Mouse (Mus musculus): Measurements from ENCODE around the gene Nhej1. TPM values are rescaled to one million over a fixed set of nuclear protein-coding genes. Genes with fewer than 3 reads are reported as not detected.

Nhej1 gene
- polyA plus RNA-seq, 1 experiment from 2014 or later, result 12.7 TPM

GRCm38 (mm10) chr1:75142301-75143261 lies 17.6 kb upstream of the Nhej1 start, which contains the start of the genes Cnppd1 and Retreg2:
TSS of gene Cnppd1 (minus strand) at chr1:75142711.
TSS of gene Retreg2 (plus strand) at chr1:75142778.
- peaks cover 32% of the 10 kb centered on the region for H3K4me1 ChIP-seq
- no peaks in the 10 kb centered on the region for H3K27me3 ChIP-seq
- peak within 1 kb of the TSS; percentile 88 for H3K4me3 ChIP-seq
- peak within 1 kb of the TSS; percentile 96 for H3K27ac ChIP-seq
- peak; percentile 87 for ATAC-seq (ENCODE audit: low FRiP score, low read depth)
- no peaks in the 10 kb centered on the region for H3K9me3 ChIP-seq
- peak within 1 kb of the TSS; percentile 92 for H3K9ac ChIP-seq
- H3K4me2 ChIP-seq (replicated peaks), result peak within 1 kb of the TSS; percentile 95
- under 1% methylated on average over 83 of the region's 91 CpGs for WGBS
- H3K36me3 ChIP-seq, result peaks cover 60% of the 10 kb centered on the region

GRCm38 (mm10) chr1:75141486-75142190 lies 16.6 kb upstream of the Nhej1 start:
- H3K9ac ChIP-seq, result peak overlapping the region; percentile 92
- peak overlapping the region; percentile 95 for H3K4me2 ChIP-seq (replicated peaks)
- H3K9me3 ChIP-seq, result no peaks in the 10 kb centered on the region
- H3K27ac ChIP-seq, result peak overlapping the region; percentile 96
- H3K4me1 ChIP-seq, result peaks cover 32% of the 10 kb centered on the region
- under 1% methylated on average over 53 of the region's 53 CpGs for WGBS
- H3K4me3 ChIP-seq, result peak overlapping the region; percentile 88
- peaks cover 60% of the 10 kb centered on the region for H3K36me3 ChIP-seq
- no peaks in the 10 kb centered on the region for H3K27me3 ChIP-seq
- peak; percentile 10; the same call in 1 of the 2 replicates for ATAC-seq (ENCODE audit: low FRiP score, low read depth)

- Histone ChIP-seq H3K4me3 (peak overlapping the region; percentile 88), H3K4me1 (peaks cover 32% of the 10 kb centered on the region), H3K27me3 (no peaks in the 10 kb centered on the region), H3K9me3 (no peaks in the 10 kb centered on the region), H3K27ac (peak overlapping the region; percentile 96; the same call in 1 of the 2 replicates), H3K9ac (peak overlapping the region; percentile 92), H3K4me2 (replicated peaks) (peak overlapping the region; percentile 95), H3K36me3 (peaks cover 60% of the 10 kb centered on the region)
- ATAC-seq (ENCODE audit: low FRiP score, low read depth), result no peak
- WGBS, result 53% methylated on average over 4 of the region's 4 CpGs
Measured at GRCm38 (mm10) chr1:75140601-75141190, 15.7 kb upstream of the Nhej1 start.

GRCm38 (mm10) chr1:75138448-75138847 lies 13.4 kb upstream of the Nhej1 start:
- no peak overlapping the region for H3K4me3 ChIP-seq
- no peak overlapping the region for H3K27ac ChIP-seq
- peaks cover 21% of the 10 kb centered on the region for H3K4me1 ChIP-seq
- no peak overlapping the region for H3K4me2 ChIP-seq (replicated peaks)
- no peak overlapping the region for H3K9ac ChIP-seq
- no peaks in the 10 kb centered on the region for H3K27me3 ChIP-seq
- 91% methylated on average over 2 of the region's 2 CpGs for WGBS
- peaks cover 47% of the 10 kb centered on the region for H3K36me3 ChIP-seq
- H3K9me3 ChIP-seq, result no peaks in the 10 kb centered on the region
- no peak for ATAC-seq (ENCODE audit: low FRiP score, low read depth)

- Histone ChIP-seq H3K4me1 (peaks cover 17% of the 10 kb centered on the region), H3K36me3 (peaks cover 47% of the 10 kb centered on the region), H3K9me3 (no peaks in the 10 kb centered on the region), H3K27ac (no peak overlapping the region), H3K4me2 (replicated peaks) (no peak overlapping the region), H3K9ac (no peak overlapping the region), H3K4me3 (no peak overlapping the region), H3K27me3 (no peaks in the 10 kb centered on the region)
- ATAC-seq (ENCODE audit: low FRiP score, low read depth), result no peak
- 54% methylated on average over 3 of the region's 3 CpGs for WGBS
Measured at GRCm38 (mm10) chr1:75136730-75137129, 11.7 kb upstream of the Nhej1 start.

- H3K9me3 ChIP-seq, result no peaks in the 10 kb centered on the region
- peaks cover 47% of the 10 kb centered on the region for H3K36me3 ChIP-seq
- no peak overlapping the region for H3K4me3 ChIP-seq
- WGBS, result 62% methylated on average over 6 of the region's 6 CpGs
- H3K27me3 ChIP-seq, result no peaks in the 10 kb centered on the region
- H3K9ac ChIP-seq, result no peak overlapping the region
- no peak overlapping the region for H3K27ac ChIP-seq
- no peak for ATAC-seq (ENCODE audit: low FRiP score, low read depth)
- H3K4me1 ChIP-seq, result peaks cover 16% of the 10 kb centered on the region
- H3K4me2 ChIP-seq (replicated peaks), result no peak overlapping the region
Measured at GRCm38 (mm10) chr1:75136293-75136692, 11.3 kb upstream of the Nhej1 start.

GRCm38 (mm10) chr1:75133421-75134207 lies 8.6 kb upstream of the Nhej1 start, which contains the start of gene Slc23a3:
TSS of gene Slc23a3 (minus strand) at chr1:75133890.
- Histone ChIP-seq H3K4me3 (no peak within 1 kb of the TSS), H3K27me3 (no peaks in the 10 kb centered on the region), H3K36me3 (peaks cover 36% of the 10 kb centered on the region), H3K4me2 (replicated peaks) (no peak within 1 kb of the TSS), H3K27ac (no peak within 1 kb of the TSS), H3K4me1 (no peaks in the 10 kb centered on the region), H3K9ac (no peak within 1 kb of the TSS), H3K9me3 (no peaks in the 10 kb centered on the region)
- ATAC-seq (ENCODE audit: low FRiP score, low read depth), result no peak
- 64% methylated on average over 12 of the region's 12 CpGs for WGBS

GRCm38 (mm10) chr1:75128641-75129040 lies 3.6 kb upstream of the Nhej1 start:
- no peak overlapping the region for H3K4me2 ChIP-seq (replicated peaks)
- H3K27me3 ChIP-seq, result no peaks in the 10 kb centered on the region
- H3K27ac ChIP-seq, result no peak overlapping the region
- H3K36me3 ChIP-seq, result no peaks in the 10 kb centered on the region
- peaks cover 7% of the 10 kb centered on the region for H3K4me1 ChIP-seq
- ATAC-seq (ENCODE audit: low FRiP score, low read depth), result no peak
- no peak overlapping the region for H3K9ac ChIP-seq
- H3K4me3 ChIP-seq, result no peak overlapping the region
- WGBS, result 74% methylated on average over 3 of the region's 3 CpGs
- no peaks in the 10 kb centered on the region for H3K9me3 ChIP-seq

- Histone ChIP-seq H3K36me3 (no peaks in the 10 kb centered on the region), H3K9ac (no peak overlapping the region), H3K4me1 (peaks cover 7% of the 10 kb centered on the region), H3K27ac (peak overlapping the region; percentile 95; the same call in 1 of the 2 replicates), H3K27me3 (no peaks in the 10 kb centered on the region), H3K4me2 (replicated peaks) (peak overlapping the region; percentile 61), H3K4me3 (peak overlapping the region; percentile 58), H3K9me3 (no peaks in the 10 kb centered on the region)
- ATAC-seq (ENCODE audit: low FRiP score, low read depth), result no peak
- 38% methylated on average over 5 of the region's 5 CpGs for WGBS
Measured at GRCm38 (mm10) chr1:75125418-75125817, 418 bp upstream of the Nhej1 start.

- Histone ChIP-seq H3K4me1 (peaks cover 7% of the 10 kb centered on the region), H3K36me3 (no peaks in the 10 kb centered on the region), H3K9ac (no peak overlapping the region), H3K4me3 (no peak overlapping the region), H3K27ac (no peak overlapping the region), H3K9me3 (no peaks in the 10 kb centered on the region), H3K4me2 (replicated peaks) (no peak overlapping the region), H3K27me3 (no peaks in the 10 kb centered on the region)
- ATAC-seq (ENCODE audit: low FRiP score, low read depth), result no peak
- WGBS, result 80% methylated on average over 3 of the region's 3 CpGs
Measured at GRCm38 (mm10) chr1:75122211-75122610, 2.8 kb downstream of the Nhej1 start.

GRCm38 (mm10) chr1:75052091-75052490 lies 72.9 kb downstream of the Nhej1 start:
- Histone ChIP-seq H3K9me3 (no peaks in the 10 kb centered on the region), H3K36me3 (no peaks in the 10 kb centered on the region), H3K4me3 (no peak overlapping the region), H3K9ac (no peak overlapping the region), H3K27me3 (no peaks in the 10 kb centered on the region), H3K4me1 (no peaks in the 10 kb centered on the region), H3K27ac (no peak overlapping the region), H3K4me2 (replicated peaks) (no peak overlapping the region)
- ATAC-seq (ENCODE audit: low FRiP score, low read depth), result no peak
- 31% methylated on average over 4 of the region's 4 CpGs for WGBS
